Mouse (Mus musculus) C2C12 (cell line): ENCODE results near the gene Cxcl17.

ENCODE experiments used
- CTCF ChIP-seq: IDR thresholded peaks from one replicate; pipeline ENCODE4 v1.5.1; 2011; ENCODE audit not compliant: control insufficient read depth, insufficient read depth, insufficient read length
- USF1 ChIP-seq: IDR thresholded peaks from one replicate; pipeline ENCODE4 v1.6.1; 2011; ENCODE audit warnings: low read depth, mild to moderate bottlenecking, control low read depth, moderate library complexity

GRCm38 (mm10) chr7:25388916-25389315, 23.8 kb downstream of the Cxcl17 start:
- TF ChIP-seq USF1 (no peak), CTCF (no peak)
